Mouse (Mus musculus) heart, embryonic 15.5 days (tissue): ENCODE measurements around the gene Gm20905. TPM values are rescaled to one million over a fixed set of nuclear protein-coding genes. Genes with fewer than 3 reads are reported as not detected.
"Not testable (repeated sequence)": the region's sequence is repeated elsewhere in the genome, so short reads cannot be mapped to it uniquely, and the experiment has no call there.

Experiments
- ATAC-seq: fragments of 200-750 bp; cut with Nextera tagmentation; replicated peaks from 2 replicates; pipeline ENCODE4 v1.8.0; 2017; ENCODE audit warnings: low read depth, moderate TSS enrichment; ENCODE audit not compliant: insufficient number of reproducible peaks, insufficient read depth, low FRiP score
- H3K27ac ChIP-seq: fragments of 300-500 bp; sonication (generic); 2 replicates; pipeline ENCODE4 v1.5.1; 2015; ENCODE audit warnings: mild to moderate bottlenecking, inconsistent platforms
- H3K27me3 ChIP-seq: fragments of 300-500 bp; sonication (generic); 2 replicates; pipeline ENCODE4 v1.6.1; 2015; ENCODE audit warnings: inconsistent platforms
- H3K36me3 ChIP-seq: fragments of 300-500 bp; sonication (generic); 2 replicates; pipeline ENCODE4 v1.6.1; 2015; ENCODE audit warnings: mild to moderate bottlenecking, inconsistent platforms
- H3K4me1 ChIP-seq: fragments of 300-500 bp; sonication (generic); replicated peaks from 2 replicates; pipeline ENCODE4 v1.6.1; 2015; ENCODE audit warnings: inconsistent platforms
- H3K4me2 ChIP-seq: fragments of 300-500 bp; sonication (generic); 2 replicates; pipeline ENCODE4 v1.6.1; 2015; ENCODE audit warnings: inconsistent platforms, mild to moderate bottlenecking, moderate library complexity
- H3K4me3 ChIP-seq: fragments of 300-500 bp; sonication (generic); 2 replicates; pipeline ENCODE4 v1.5.1; 2015; ENCODE audit warnings: mild to moderate bottlenecking, inconsistent platforms
- H3K9ac ChIP-seq: fragments of 300-500 bp; sonication (generic); 2 replicates; pipeline ENCODE4 v1.6.1; 2015; ENCODE audit warnings: mild to moderate bottlenecking, inconsistent platforms
- H3K9me3 ChIP-seq: fragments of 300-500 bp; sonication (generic); replicated peaks from 2 replicates; pipeline ENCODE4 v1.6.1; 2016; ENCODE audit warnings: inconsistent platforms
- WGBS: fragments of 180-500 bp; shearing (Covaris S2); methylation state at CpG from one replicate; pipeline ENCODE4 v1.1.7; 2015; ENCODE audit warnings: mixed read lengths; 5-methylcytosine and 5-hydroxymethylcytosine counted together
- polyA plus RNA-seq: library from polyadenylated mRNA; unstranded; fragments of >200 nt; fragmentation: Nextera tagmentation; extraction: Ambion mirVana; gene quantifications from 2 replicates; pipeline ENCODE4 v1.2.1, GENCODE M21; 2015

Gm20905 gene
- not detected in 2 replicates for polyA plus RNA-seq

DNA sequence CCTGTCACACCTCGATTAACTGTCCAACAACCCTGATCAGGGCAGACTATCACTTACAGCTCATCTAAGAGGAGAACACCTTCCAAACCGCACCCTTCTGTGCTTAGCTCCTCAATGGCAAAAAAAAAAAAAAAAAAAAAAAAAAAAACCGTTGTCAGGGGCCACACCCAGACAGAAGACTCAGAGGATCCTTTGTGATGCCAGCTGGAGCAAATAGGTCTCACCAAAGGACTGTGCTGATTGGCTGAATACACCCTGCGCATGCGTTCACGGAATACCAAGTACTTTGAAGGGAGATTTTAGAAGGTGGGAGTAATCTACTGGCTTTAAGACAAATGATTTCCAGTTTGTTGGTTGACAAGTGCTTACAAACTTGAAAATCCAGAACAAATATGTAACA is at the start of gene Gm20905:
TSS of gene Gm20905 (minus strand) at position 101 of the 400 bp plus-strand sequence.
- H3K4me3 ChIP-seq, H3K27ac ChIP-seq, H3K9me3 ChIP-seq, H3K36me3 ChIP-seq, H3K27me3 ChIP-seq, ATAC-seq, H3K4me1 ChIP-seq, H3K9ac ChIP-seq, H3K4me2 ChIP-seq: not testable (repeated sequence)
- WGBS = no CpG with 5 or more reads among the region's 6 CpGs
